Mouse (Mus musculus) embryonic facial prominence, embryonic 10.5 days (tissue): ENCODE data around the gene Hist2h3c1. TPM values are rescaled to one million over a fixed set of nuclear protein-coding genes. Genes with fewer than 3 reads are reported as not detected.
"Not testable (repeated sequence)": the region's sequence is repeated elsewhere in the genome, so short reads cannot be mapped to it uniquely, and the experiment has no call there.

Experiments
- DNase-seq: peaks from one replicate; pipeline ENCODE4 v3.0.0-alpha.2; 2017; ENCODE audit warnings: low spot score
- H3K27ac ChIP-seq: fragments of 300-500 bp; sonication (generic); replicated peaks from 2 replicates; pipeline ENCODE4 v1.5.1; 2016; ENCODE audit warnings: mild to moderate bottlenecking
- H3K27me3 ChIP-seq: fragments of 300-500 bp; sonication (generic); replicated peaks from 2 replicates; pipeline ENCODE4 v1.6.1; 2016; ENCODE audit warnings: low read depth, mild to moderate bottlenecking; ENCODE audit not compliant: poor library complexity, severe bottlenecking
- H3K36me3 ChIP-seq: fragments of 300-500 bp; sonication (generic); replicated peaks from 2 replicates; pipeline ENCODE4 v1.6.1; 2016; ENCODE audit warnings: mild to moderate bottlenecking, moderate library complexity
- H3K4me1 ChIP-seq: fragments of 300-500 bp; sonication (generic); 2 replicates; pipeline ENCODE4 v1.6.1; 2016
- H3K4me3 ChIP-seq: fragments of 300-500 bp; sonication (generic); 2 replicates; pipeline ENCODE4 v1.5.1; 2016; ENCODE audit warnings: mild to moderate bottlenecking, moderate library complexity
- H3K9me3 ChIP-seq: fragments of 300-500 bp; sonication (generic); 2 replicates; pipeline ENCODE4 v1.6.1; 2016; ENCODE audit warnings: mild to moderate bottlenecking
- WGBS: fragments of 180-500 bp; shearing (Covaris S2); methylation state at CpG from one replicate; pipeline ENCODE4 v1.1.7; 2016; 5-methylcytosine and 5-hydroxymethylcytosine counted together
- polyA plus RNA-seq: library from polyadenylated mRNA; unstranded; fragments of >200 nt; fragmentation: Nextera tagmentation; extraction: Ambion mirVana; gene quantifications from 2 replicates; pipeline ENCODE4 v1.2.1, GENCODE M21; 2016

Gene Hist2h3c1
- polyA plus RNA-seq, 1 experiment from 2014 or later: 0.81 TPM

GRCm38 (mm10) chr3:96237904-96238511 is 8.5 kb upstream of the Hist2h3c1 start:
- DNase-seq: peak; percentile 50
- Histone ChIP-seq H3K36me3 (no peaks in the 10 kb centered on the region), H3K4me3 (peak overlapping the region; percentile 60), H3K27ac (peak overlapping the region; percentile 90), H3K9me3 (no peaks in the 10 kb centered on the region), H3K27me3 (no peaks in the 10 kb centered on the region), H3K4me1 (peaks cover 28% of the 10 kb centered on the region)
- under 1% methylated on average over 12 of the region's 12 CpGs for WGBS

- under 1% methylated on average over 30 of the region's 68 CpGs for WGBS
- Histone ChIP-seq H3K27ac (peak within 1 kb of the TSS; percentile 90), H3K4me1 (peaks cover 39% of the 10 kb centered on the region), H3K4me3 (peak within 1 kb of the TSS; percentile 60)
- not testable (repeated sequence) for H3K36me3 ChIP-seq, DNase-seq, H3K27me3 ChIP-seq, H3K9me3 ChIP-seq
These were observed 7.3 kb upstream of the Hist2h3c1 start, which contains the start of gene Hist2h3c2 for GRCm38 (mm10) chr3:96238954-96239793. Gene Hist2h3c2, minus strand, starts transcription at chr3:96239127.

DNA sequence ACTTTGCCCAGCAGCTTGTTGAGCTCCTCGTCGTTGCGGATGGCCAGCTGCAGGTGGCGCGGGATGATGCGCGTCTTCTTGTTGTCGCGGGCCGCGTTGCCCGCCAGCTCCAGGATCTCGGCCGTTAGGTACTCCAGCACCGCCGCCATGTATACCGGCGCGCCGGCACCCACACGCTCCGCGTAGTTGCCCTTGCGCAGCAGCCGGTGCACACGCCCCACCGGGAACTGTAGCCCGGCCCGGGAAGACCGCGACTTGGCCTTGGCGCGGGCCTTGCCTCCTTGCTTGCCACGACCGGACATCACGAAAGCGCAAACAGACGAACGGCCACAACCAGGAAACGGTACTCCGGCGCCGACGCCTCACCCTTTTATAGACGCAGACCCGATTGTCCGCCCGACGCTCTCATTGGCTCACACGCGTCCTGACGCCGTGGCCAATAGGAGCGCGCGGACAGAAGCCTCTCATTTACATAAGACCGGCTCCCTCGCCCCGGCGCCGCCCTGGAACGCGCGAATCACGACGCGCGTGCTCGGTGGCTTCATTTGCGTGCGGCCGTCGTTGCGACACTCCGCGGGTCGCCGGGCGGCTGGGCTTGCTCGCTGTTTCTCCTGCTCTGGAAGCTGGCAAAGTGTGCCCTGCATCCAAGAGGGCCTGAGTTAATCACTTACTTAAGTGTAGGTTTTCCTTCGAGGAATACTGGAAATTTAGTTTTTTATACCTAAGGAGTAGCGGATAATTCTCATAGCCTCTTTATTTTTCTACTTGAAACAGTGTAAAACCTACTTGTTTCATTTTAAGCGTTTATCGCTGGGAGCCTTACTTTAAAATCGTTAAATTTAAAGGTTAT is 6.3 kb upstream of the Hist2h3c1 start, which contains the start of gene Hist2h2aa2:
Gene Hist2h2aa2 (minus strand): TSS at position 328 of the 850 bp plus-strand sequence.
- H3K4me3 ChIP-seq: peak within 1 kb of the TSS; percentile 48
- 3% methylated on average over 45 of the region's 85 CpGs for WGBS
- H3K4me1 ChIP-seq: peaks cover 49% of the 10 kb centered on the region
- H3K9me3 ChIP-seq, H3K27me3 ChIP-seq, H3K36me3 ChIP-seq: not testable (repeated sequence)
- peak; percentile 82 for DNase-seq
- peak within 1 kb of the TSS; percentile 98 for H3K27ac ChIP-seq

GRCm38 (mm10) chr3:96240799-96241197 is 5.7 kb upstream of the Hist2h3c1 start:
- Histone ChIP-seq H3K4me3 (peak overlapping the region; percentile 44), H3K4me1 (peaks cover 49% of the 10 kb centered on the region), H3K9me3 (no peaks in the 10 kb centered on the region), H3K27ac (peak overlapping the region; percentile 98), H3K27me3 (no peaks in the 10 kb centered on the region), H3K36me3 (no peaks in the 10 kb centered on the region)
- 78% methylated on average over 9 of the region's 9 CpGs for WGBS
- no peak for DNase-seq

DNA sequence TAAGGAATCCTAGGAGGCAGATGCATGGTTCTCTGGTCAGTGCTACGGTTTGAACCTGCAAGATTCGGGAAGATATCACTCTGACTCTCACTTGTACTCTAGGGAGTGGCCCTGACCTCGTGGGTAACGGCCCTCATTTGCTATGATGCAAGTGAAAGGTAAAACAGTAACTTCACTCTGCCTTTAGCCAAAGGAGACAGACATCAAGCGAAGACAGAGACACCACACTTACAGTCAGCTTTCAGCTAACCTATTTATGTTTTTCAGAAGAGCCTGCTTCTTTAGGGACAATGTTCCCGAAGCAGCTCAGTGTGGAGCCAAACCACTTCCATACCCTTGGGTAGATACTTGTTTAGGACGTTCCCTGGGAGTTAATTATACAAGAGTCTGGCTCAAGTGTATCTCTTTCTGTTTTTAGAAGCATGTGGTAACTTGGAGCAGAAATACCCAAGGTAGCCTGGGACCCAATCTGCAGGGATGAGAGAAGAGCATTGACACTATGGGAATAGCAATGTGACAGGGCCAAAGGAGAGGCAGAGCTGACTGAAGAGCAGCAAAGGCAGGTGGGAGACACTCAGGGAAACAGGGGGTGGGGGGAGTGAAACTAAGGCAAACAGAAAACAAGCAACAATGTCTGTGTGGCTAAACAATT is 2.4 kb upstream of the Hist2h3c1 start:
- WGBS: 83% methylated on average over 7 of the region's 7 CpGs
- no peak for DNase-seq
- Histone ChIP-seq H3K27me3 (no peaks in the 10 kb centered on the region), H3K9me3 (no peaks in the 10 kb centered on the region), H3K4me3 (peak overlapping the region; percentile 66), H3K27ac (peak overlapping the region; percentile 98), H3K36me3 (no peaks in the 10 kb centered on the region), H3K4me1 (peaks cover 54% of the 10 kb centered on the region)

DNA sequence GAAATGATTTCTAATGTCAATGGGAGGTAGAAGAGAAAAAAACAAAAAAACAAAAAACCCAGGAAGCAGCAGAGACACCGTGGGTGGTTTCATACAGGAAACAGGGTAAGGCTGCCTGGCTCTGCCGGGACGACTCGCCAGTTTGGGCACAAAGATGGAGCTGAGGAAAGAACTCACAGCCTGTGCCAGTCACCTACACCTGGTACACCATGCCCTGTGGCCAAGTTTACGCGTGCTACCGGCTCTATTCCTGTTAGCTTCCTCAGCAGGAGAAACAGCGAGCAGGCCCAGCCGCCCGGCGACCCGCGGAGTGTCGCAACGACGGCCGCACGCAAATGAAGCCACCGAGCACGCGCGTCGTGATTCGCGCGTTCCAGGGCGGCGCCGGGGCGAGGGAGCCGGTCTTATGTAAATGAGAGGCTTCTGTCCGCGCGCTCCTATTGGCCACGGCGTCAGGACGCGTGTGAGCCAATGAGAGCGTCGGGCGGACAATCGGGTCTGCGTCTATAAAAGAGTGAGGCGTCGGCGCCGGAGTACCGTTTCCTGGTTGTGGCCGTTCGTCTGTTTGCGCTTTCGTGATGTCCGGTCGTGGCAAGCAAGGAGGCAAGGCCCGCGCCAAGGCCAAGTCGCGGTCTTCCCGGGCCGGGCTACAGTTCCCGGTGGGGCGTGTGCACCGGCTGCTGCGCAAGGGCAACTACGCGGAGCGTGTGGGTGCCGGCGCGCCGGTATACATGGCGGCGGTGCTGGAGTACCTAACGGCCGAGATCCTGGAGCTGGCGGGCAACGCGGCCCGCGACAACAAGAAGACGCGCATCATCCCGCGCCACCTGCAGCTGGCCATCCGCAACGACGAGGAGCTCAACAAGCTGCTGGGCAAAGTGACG is 1.2 kb upstream of the Hist2h3c1 start, which contains the start of gene Hist2h2aa1:
Gene Hist2h2aa1 (plus strand): TSS at position 495 of the 884 bp plus-strand sequence.
- not testable (repeated sequence) for H3K9me3 ChIP-seq, H3K36me3 ChIP-seq, H3K27me3 ChIP-seq
- H3K4me1 ChIP-seq: peaks cover 66% of the 10 kb centered on the region
- peak within 1 kb of the TSS; percentile 98 for H3K27ac ChIP-seq
- 0% methylated on average over 44 of the region's 88 CpGs for WGBS
- peak within 1 kb of the TSS; percentile 66 for H3K4me3 ChIP-seq
- DNase-seq: peak; percentile 81

GRCm38 (mm10) chr3:96246018-96246417 is 467 bp upstream of the Hist2h3c1 start:
- not testable (repeated sequence) for H3K9me3 ChIP-seq, H3K27me3 ChIP-seq, DNase-seq, H3K36me3 ChIP-seq
- H3K27ac ChIP-seq: peak overlapping the region; percentile 81
- H3K4me1 ChIP-seq: peaks cover 67% of the 10 kb centered on the region
- H3K4me3 ChIP-seq: peak overlapping the region; percentile 48; the same call in 1 of the 2 replicates
- 0% methylated on average over 10 of the region's 21 CpGs for WGBS

DNA sequence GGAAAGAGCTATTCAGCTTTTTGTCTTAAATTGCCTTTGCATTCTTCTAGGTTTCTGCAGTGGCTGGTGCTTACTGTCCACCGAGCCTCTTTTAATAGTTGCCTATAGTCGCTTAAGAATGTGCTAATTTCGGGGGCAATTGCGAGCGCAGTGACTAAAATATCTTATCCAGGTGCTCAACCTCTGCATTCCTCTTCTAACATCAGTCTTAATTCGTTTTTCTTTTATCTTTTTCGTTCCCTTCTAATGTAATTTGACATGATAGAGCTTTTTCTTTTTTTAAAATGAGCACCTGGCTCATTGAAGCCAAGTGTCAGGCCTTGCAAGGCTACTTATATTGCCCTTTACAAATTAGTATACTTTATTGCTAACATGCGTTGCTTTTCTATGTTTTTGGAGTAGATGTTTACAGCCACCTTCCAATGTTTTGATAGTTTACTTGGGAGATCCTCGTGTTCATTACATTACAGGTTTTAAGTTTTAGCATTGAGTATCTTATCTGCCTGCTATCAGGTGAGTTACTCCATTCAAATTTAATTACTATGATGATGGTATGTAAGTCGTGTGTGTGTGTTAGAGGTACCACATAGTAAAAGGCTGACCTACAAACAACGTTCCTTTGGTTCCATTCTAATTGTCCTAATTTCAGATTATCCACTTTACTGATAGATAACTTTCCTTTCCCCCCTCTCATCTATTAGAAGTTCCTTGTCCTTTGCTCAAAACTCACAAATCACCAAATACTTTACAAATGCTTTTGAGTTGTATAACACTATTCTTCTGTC is 1.1 kb downstream of the Hist2h3c1 start:
- DNase-seq: no peak
- 3% methylated on average over 11 of the region's 11 CpGs for WGBS
- H3K27ac ChIP-seq: peak overlapping the region; percentile 88
- peaks cover 65% of the 10 kb centered on the region for H3K4me1 ChIP-seq
- H3K4me3 ChIP-seq: peak overlapping the region; percentile 65
- no peaks in the 10 kb centered on the region for H3K36me3 ChIP-seq
- no peaks in the 10 kb centered on the region for H3K9me3 ChIP-seq
- H3K27me3 ChIP-seq: no peaks in the 10 kb centered on the region

GRCm38 (mm10) chr3:96248141-96249033 is 1.9 kb downstream of the Hist2h3c1 start:
- Histone ChIP-seq H3K27me3 (no peaks in the 10 kb centered on the region), H3K36me3 (no peaks in the 10 kb centered on the region), H3K9me3 (no peaks in the 10 kb centered on the region), H3K4me3 (peak overlapping the region; percentile 65), H3K4me1 (peaks cover 57% of the 10 kb centered on the region), H3K27ac (peak overlapping the region; percentile 88)
- WGBS: 52% methylated on average over 6 of the region's 6 CpGs
- no peak for DNase-seq

DNA sequence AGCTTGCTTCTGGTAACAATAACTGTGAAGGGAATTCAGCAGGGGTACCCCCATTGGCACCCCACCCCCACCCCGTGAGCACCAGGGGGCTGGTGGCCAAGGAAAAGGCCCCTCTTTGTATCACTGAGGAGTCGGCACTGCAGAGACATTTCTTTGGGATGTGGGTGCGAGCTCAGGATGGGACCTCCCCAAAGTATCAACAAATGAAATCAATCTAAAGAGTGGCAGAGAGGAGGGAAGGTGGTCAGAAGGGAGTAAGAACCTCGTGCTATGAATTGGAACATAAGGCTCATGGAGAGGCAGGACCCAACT is 2.5 kb downstream of the Hist2h3c1 start:
- DNase-seq: no peak
- no peaks in the 10 kb centered on the region for H3K36me3 ChIP-seq
- peak overlapping the region; percentile 57 for H3K27ac ChIP-seq
- H3K9me3 ChIP-seq: no peaks in the 10 kb centered on the region
- peak overlapping the region; percentile 65 for H3K4me3 ChIP-seq
- H3K4me1 ChIP-seq: peaks cover 51% of the 10 kb centered on the region
- H3K27me3 ChIP-seq: no peaks in the 10 kb centered on the region
- 57% methylated on average over 4 of the region's 4 CpGs for WGBS
